Mouse (Mus musculus): ENCODE results near the gene Tox2. TPM values are rescaled to one million over a fixed set of nuclear protein-coding genes. Genes with fewer than 3 reads are reported as not detected.

Tox2 gene
- total RNA-seq (2021): 1 to 10 TPM; 1.0 to 1.4 TPM

DNA sequence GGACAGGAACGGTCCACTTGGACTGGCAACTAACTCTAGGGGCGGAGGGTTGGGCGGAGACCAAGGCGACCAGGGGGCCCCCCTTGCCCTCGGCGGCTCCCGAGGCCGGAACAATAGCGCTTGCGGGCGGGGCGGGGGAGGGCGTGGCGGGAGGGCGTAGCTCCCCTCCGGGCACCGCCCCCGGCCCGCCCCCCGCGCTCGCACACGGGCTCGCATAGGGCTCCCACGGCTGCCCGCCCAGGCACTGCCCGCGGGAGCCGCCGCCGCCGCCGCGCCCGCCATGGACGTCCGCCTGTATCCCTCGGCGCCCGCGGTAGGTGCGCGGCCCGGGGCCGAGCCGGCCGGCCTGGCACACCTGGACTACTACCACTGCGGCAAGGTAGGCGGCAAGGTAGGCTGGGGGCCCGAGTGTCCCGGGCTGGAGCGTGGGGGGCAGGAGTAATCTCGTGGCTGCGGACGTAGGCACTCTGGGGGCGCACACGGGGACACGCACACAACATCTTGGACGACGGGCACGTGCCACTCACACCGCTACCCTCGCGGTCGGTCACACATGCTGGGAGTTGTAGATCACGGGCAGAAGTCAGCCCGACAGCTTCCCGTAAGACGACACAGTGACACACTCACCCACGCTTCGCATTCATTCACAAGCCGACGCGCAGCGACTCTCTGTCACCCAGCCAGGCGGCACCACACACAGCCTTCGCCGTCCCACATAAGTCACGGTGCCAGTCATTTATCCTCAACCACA is at the start of gene Tox2:
Gene Tox2, plus strand, starts transcription at position 242 of the 751 bp plus-strand sequence.
- intact Hi-C loops (cut with DNase I): loop anchor here (2.0 kb wide), 1 partner anchor 26 kb away; no protein-coding TSS in a partner anchor
- DNase-seq: peak; percentile 60 to 66

DNA sequence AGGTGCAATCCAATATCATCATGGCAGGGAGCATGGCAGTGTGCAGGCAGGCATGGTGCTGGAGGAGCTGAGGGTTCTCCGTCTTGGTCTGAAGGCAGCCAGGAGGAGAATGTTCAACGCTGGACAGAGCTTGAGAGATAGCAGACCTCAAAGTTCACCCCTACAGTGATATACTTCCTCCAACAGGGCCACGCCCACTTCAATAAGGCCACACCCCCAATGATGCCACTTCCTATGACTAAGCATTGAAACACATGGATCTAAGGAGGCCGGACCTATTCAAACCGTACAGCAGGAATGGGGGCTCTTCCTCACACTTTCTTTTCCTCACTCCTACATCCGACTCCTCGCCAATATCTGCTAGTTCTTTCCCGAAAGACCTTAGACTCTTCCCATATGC is 48.3 kb upstream of the Tox2 start:
- intact Hi-C loops (cut with DNase I): no loop called here
- no peak for DNase-seq

GRCm38 (mm10) chr2:163158979-163159378 is 43.9 kb upstream of the Tox2 start:
- no peak for DNase-seq
- intact Hi-C loops (cut with DNase I): no loop called here

DNA sequence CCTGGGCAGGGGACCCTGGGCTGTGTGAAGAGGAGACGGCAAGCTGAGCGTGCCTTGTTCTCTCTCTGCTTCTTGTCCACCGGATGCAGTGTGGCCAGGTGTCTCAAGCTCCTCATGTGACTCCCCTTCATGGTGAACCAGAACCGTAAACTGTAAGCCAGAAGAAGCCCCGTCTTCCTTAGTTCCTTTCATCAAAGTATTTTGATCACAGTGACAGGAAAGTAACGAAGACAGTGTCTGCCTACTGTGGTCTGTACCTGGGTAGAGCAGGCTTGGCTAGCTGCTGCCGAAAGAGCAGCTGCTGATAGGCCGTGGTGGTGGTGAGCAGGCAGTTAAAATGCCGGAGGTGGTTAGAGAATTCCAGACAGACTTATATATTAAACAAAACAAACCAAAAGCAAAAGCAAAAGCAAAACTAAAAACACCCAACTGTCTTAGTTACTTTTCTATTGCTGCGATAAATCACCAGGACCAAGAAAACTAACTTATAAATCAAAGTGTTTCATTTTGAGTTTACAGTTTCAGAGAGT is 38.4 kb upstream of the Tox2 start:
- intact Hi-C loops (cut with DNase I): no loop called here
- DNase-seq: no peak

DNA sequence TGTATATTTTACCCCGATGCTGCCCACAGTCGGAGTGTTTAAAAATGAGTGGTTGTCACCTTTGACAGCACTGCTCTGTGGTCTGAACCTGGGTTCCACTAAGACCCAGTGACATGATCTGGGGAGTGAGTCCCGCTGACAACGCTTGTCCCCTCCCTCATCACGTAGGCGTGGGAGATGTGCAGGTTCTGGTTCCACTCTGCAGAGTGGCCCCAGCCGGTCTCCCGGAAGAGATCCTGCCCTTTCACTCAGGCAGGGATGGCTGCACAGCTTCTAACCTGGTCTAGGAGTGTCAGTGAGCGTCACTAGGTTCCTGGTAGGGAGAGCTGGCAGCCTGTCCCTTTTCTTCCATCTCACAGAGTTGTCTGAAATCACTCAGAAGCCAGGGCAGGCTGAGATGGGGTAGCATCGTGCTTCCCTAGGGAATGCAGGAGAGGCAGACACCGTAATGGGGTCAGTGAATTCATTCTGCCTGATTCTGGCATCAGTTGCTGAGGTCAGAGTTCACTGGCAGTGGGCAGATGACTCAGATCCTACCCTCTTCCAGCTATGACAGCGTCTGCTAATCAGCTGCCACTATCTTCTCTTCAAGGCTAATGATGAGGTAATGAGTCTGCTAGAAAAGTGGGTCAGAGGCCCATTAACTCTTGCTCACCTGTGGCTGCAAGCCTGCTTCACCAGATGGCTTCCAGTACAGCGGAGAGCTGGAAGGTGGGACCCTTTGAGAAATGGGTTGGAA is 36.7 kb upstream of the Tox2 start:
- intact Hi-C loops (cut with DNase I): no loop called here
- DNase-seq: no peak

GRCm38 (mm10) chr2:163171891-163172290 is 31.0 kb upstream of the Tox2 start:
- intact Hi-C loops (cut with DNase I): no loop called here
- no peak for DNase-seq

- DNase-seq: no peak
- intact Hi-C loops (cut with DNase I): no loop called here
These were observed 28.9 kb upstream of the Tox2 start for GRCm38 (mm10) chr2:163174066-163174465.

- intact Hi-C loops (cut with DNase I): loop anchor here (2.0 kb wide), 1 partner anchor 27 kb away; the partner anchor contains the start of gene Tox2
- no peak for DNase-seq
These were observed 27.1 kb upstream of the Tox2 start for GRCm38 (mm10) chr2:163175831-163176230.

- no peak for DNase-seq
- intact Hi-C loops (cut with DNase I): loop anchor here (2.0 kb wide), 1 partner anchor 26 kb away; the partner anchor contains the start of gene Tox2
These were observed 26.4 kb upstream of the Tox2 start for GRCm38 (mm10) chr2:163176502-163176901.

DNA sequence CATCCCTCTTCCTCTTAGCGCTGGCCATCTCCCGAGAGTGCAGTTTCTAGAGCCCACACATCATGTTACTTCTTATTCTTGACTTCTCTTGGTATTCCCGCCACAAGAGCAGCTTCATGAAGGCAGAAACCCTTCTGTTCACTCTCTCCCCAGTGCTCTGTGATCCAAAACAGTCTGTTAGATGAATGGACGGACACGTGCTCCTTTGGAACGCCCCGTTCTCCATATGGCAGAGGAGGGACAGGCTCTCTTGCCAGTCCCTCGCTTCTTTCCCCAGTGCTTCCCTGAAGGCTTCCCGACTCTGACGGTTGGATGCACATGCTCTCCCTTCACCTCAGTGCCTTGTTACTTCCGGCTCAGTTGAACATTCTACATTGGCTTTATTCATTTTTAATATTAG is 15.4 kb upstream of the Tox2 start:
- intact Hi-C loops (cut with DNase I): no loop called here
- DNase-seq: no peak

DNA sequence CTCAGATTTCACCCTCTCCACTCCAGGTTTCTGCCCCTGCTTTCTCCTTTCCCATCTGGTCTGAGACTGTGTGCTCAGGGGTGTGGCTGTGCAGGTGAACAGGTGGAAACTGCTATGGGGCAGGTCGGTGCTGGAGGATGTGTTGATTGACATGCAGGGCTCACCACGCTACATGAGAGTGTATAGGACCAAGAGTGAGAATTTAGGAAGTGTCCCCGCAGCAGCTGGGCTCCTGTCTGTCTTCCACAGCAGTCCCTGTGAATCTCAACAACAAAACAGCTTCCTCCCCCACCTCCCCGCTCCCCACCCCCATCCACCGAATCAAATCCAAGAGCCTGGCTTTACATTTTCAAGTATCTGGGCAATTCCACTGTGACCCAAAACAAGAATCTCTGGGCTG is 13.3 kb upstream of the Tox2 start:
- DNase-seq: no peak
- intact Hi-C loops (cut with DNase I): no loop called here

- DNase-seq: no peak
- intact Hi-C loops (cut with DNase I): no loop called here
These were observed 12.9 kb upstream of the Tox2 start for GRCm38 (mm10) chr2:163190004-163190441.

GRCm38 (mm10) chr2:163192485-163192884 is 10.4 kb upstream of the Tox2 start:
- no peak for DNase-seq
- intact Hi-C loops (cut with DNase I): no loop called here

- intact Hi-C loops (cut with DNase I): no loop called here
- DNase-seq: no peak
These were observed 8.9 kb upstream of the Tox2 start for GRCm38 (mm10) chr2:163194015-163194414.

DNA sequence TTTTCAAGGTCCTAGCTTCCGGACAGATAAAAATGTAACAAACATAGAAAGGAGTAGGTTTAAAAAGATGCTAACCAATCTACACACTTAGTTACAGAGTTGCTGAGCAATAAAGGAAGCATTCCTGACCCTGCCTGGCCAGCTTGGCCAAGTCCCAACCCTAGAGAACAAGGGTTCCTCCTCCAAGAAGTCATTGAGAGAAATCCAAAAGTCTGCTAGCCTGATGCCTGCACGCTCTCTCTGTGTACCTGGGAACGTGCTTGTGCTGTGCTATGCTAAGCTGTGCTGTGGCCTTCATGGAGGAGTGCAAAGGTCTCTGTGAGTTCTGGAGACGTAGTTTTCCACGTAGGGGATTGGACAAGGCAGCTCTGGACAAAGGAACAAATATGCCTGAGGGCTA is 8.4 kb upstream of the Tox2 start:
- intact Hi-C loops (cut with DNase I): no loop called here
- peak in 1 of 2 experiments; percentile 23 for DNase-seq

DNA sequence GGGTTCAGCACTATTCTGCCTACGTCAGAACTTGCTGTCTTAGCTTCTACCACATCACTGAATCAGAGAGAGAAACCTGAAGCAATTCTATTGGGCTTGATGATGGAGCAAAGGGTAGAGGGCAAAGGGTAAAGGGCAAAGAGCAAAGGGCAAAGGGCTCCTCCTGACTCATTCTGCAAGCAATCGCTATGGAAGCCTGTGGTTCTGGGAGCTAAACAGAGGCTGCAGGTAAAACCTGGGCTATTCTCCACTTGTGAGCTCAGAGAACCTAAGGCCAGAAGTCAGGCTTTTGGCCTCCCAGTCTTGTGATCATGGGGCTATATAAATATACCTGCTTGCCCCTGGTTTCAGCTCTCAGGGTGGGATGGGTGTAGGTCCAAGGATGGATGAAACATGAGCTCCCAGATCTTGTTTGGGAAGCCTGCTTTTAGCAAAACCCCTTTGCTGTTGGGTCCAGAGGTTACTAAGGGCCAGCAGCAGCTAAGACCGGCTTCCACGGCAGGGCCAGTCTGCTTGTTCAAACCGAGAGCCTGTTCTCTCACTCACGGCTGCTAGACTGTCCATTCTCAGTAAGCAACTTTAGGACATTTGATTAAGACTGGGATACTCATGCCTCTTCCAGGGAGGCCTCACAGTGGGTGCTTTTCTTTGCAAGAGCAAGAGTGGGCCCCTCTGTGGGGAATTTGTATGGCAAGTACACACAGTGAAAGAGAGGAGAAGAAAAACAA is 7.7 kb upstream of the Tox2 start:
- DNase-seq: no peak
- intact Hi-C loops (cut with DNase I): no loop called here

GRCm38 (mm10) chr2:163195834-163196145 is 7.1 kb upstream of the Tox2 start:
- intact Hi-C loops (cut with DNase I): no loop called here
- DNase-seq: no peak

- intact Hi-C loops (cut with DNase I): loop anchor here (2.0 kb wide), 1 partner anchor 25 kb away; no protein-coding TSS in a partner anchor
- DNase-seq: peak; percentile 7 to 23
These were observed 1.0 kb upstream of the Tox2 start for GRCm38 (mm10) chr2:163201897-163202296.

GRCm38 (mm10) chr2:163202553-163202883 is 407 bp upstream of the Tox2 start:
- no peak for DNase-seq
- intact Hi-C loops (cut with DNase I): loop anchor here (2.0 kb wide), 1 partner anchor 26 kb away; no protein-coding TSS in a partner anchor

DNA sequence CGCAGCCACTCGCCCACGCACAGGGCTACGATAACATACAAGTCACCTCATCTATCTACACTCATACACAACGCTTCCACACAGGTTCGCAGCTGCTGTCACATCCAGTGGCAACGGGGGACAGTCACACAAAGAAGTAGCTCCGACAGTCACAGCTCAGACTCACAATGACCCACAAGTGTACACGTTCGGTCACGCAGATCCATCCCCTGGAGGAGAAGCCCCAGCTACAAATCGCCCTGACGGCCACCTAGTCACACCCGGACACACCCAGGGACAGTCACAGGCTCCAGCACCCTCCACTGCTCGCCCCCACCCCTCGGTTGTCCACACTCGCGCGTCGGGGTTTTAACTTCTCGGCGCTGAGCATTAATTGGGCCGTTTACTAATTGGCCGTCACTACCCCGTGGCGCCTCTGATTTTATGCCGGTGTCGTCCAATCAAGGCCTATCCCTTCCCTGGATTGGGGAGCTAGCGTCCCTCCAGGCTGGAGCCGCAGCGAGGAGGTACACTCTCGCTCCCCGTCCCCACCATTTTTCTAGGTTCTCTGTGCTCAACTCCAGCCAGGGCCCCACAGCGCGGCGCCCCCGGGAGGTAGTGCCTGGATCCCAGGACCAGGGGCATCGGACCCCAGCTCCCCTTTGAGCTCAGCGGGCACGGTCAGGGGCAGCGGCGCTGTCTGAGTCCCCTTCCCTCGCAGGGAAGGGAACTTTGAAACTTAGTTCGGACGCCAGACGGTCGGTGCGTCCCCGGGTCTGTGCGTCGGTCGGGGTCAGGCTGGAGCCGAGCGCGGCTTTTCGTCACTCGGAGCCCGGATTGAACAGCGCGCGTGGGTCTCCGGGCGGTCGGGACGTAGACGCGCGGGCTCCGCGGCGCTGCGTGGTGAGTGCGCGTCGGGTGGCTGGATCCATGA is 966 bp downstream of the Tox2 start:
- peak; percentile 18 to 25 for DNase-seq
- intact Hi-C loops (cut with DNase I): loop anchor here (2.0 kb wide), 1 partner anchor 27 kb away; no protein-coding TSS in a partner anchor
